Mouse (Mus musculus) liver, adult 2 months (tissue): Measurements from ENCODE around the gene Bdh1. TPM values are rescaled to one million over a fixed set of nuclear protein-coding genes. Genes with fewer than 3 reads are reported as not detected.
"Not testable (repeated sequence)": the region's sequence is repeated elsewhere in the genome, so short reads cannot be mapped to it uniquely, and the experiment has no call there.

Experiments used
- DNase-seq: peaks from one replicate; pipeline ENCODE4 v3.0.0-alpha.2; 2011; ENCODE audit warnings: low read depth, low spot score; ENCODE audit errors: extremely low read depth
- H3K27ac ChIP-seq: fragments of 200-500 bp; replicated peaks from 2 replicates; pipeline ENCODE4 v1.5.1; 2012; ENCODE audit warnings: low read depth, mild to moderate bottlenecking, control low read depth, inconsistent platforms, low read length; ENCODE audit not compliant: insufficient read depth
- H3K27me3 ChIP-seq: fragments of 200-500 bp; 2 replicates; pipeline ENCODE4 v1.6.1; 2012; ENCODE audit warnings: mild to moderate bottlenecking, moderate library complexity, low read length, inconsistent platforms; ENCODE audit not compliant: control insufficient read depth, insufficient read depth
- H3K36me3 ChIP-seq: fragments of 200-500 bp; 2 replicates; pipeline ENCODE4 v1.6.1; 2012; ENCODE audit warnings: low read length, inconsistent platforms; ENCODE audit not compliant: control insufficient read depth, insufficient read depth
- H3K4me1 ChIP-seq: fragments of 200-500 bp; 2 replicates; pipeline ENCODE4 v1.6.1; 2011; ENCODE audit warnings: low read length; ENCODE audit not compliant: control insufficient read depth, insufficient read depth
- H3K4me3 ChIP-seq: fragments of 200-500 bp; 2 replicates; pipeline ENCODE4 v1.5.1; 2011; ENCODE audit warnings: low read depth, mild to moderate bottlenecking, control low read depth, low read length, moderate library complexity; ENCODE audit not compliant: insufficient read depth
- H3K79me2 ChIP-seq: fragments of 200-500 bp; 2 replicates; pipeline ENCODE4 v1.6.1; 2012; ENCODE audit warnings: inconsistent platforms, mild to moderate bottlenecking, low read length, moderate library complexity; ENCODE audit not compliant: control insufficient read depth, insufficient read depth
- H3K9ac ChIP-seq: fragments of 200-500 bp; 2 replicates; pipeline ENCODE4 v1.6.1; 2012; ENCODE audit warnings: low read depth, mild to moderate bottlenecking, control low read depth, inconsistent platforms, low read length
- CTCF ChIP-seq: fragments of 200-500 bp; IDR thresholded peaks from 2 replicates; pipeline ENCODE4 v1.5.1; 2011; ENCODE audit warnings: low read depth, low read length, control low read depth
- POLR2A ChIP-seq: fragments of 200-500 bp; IDR thresholded peaks from 2 replicates; pipeline ENCODE4 v1.6.1; 2011; ENCODE audit warnings: low read length, control low read depth; ENCODE audit not compliant: insufficient read depth; ENCODE audit errors: extremely low read depth
- WGBS: fragments of 180-500 bp; shearing (Covaris S2); methylation state at CpG from one replicate; pipeline ENCODE4 v1.1.7; 2018; 5-methylcytosine and 5-hydroxymethylcytosine counted together
- polyA plus RNA-seq: library from polyadenylated mRNA; depleted of rRNA; stranded (reverse); fragments of >200 nt; gene quantifications from 2 replicates; pipeline ENCODE4 v1.2.3, GENCODE M21; 2012
- total RNA-seq: library from RNA; depleted of rRNA; stranded (reverse); fragments of >200 nt; gene quantifications from 2 replicates; pipeline ENCODE4 v1.2.3, GENCODE M21; 2014

Gene Bdh1
- total and polyA plus RNA-seq, 2 experiments = 185 to 314 TPM

GRCm38 (mm10) chr16:31462113-31462687, 40.1 kb downstream of the Bdh1 start:
- H3K4me1 ChIP-seq = no peaks in the 10 kb centered on the region
- H3K36me3 ChIP-seq = no peaks in the 10 kb centered on the region
- no peaks in the 10 kb centered on the region for H3K27me3 ChIP-seq
- no peak overlapping the region for H3K9ac ChIP-seq
- TF ChIP-seq POLR2A = no peak
- H3K79me2 ChIP-seq = no peaks in the 10 kb centered on the region
- 38% methylated on average over 12 of the region's 12 CpGs for WGBS
- H3K4me3 ChIP-seq = no peak overlapping the region
- no peak overlapping the region for H3K27ac ChIP-seq
- DNase-seq = no peak

GRCm38 (mm10) chr16:31464953-31465352, 42.9 kb downstream of the Bdh1 start:
- TF ChIP-seq CTCF (no peak), POLR2A (no peak)
- DNase-seq = no peak
- no peaks in the 10 kb centered on the region for H3K27me3 ChIP-seq
- H3K4me1 ChIP-seq = no peaks in the 10 kb centered on the region
- WGBS = 87% methylated on average over 5 of the region's 5 CpGs
- no peak overlapping the region for H3K9ac ChIP-seq
- no peaks in the 10 kb centered on the region for H3K36me3 ChIP-seq
- no peaks in the 10 kb centered on the region for H3K79me2 ChIP-seq
- no peak overlapping the region for H3K27ac ChIP-seq
- no peak overlapping the region for H3K4me3 ChIP-seq

GRCm38 (mm10) chr16:31465630-31466029, 43.5 kb downstream of the Bdh1 start:
- no peaks in the 10 kb centered on the region for H3K79me2 ChIP-seq
- H3K9ac ChIP-seq = no peak overlapping the region
- TF ChIP-seq POLR2A (no peak), CTCF (peak; percentile 58)
- WGBS = 2% methylated on average over 4 of the region's 4 CpGs
- H3K36me3 ChIP-seq = no peaks in the 10 kb centered on the region
- H3K4me3 ChIP-seq = no peak overlapping the region
- no peak overlapping the region for H3K27ac ChIP-seq
- no peaks in the 10 kb centered on the region for H3K4me1 ChIP-seq
- peak; percentile 66 for DNase-seq
- H3K27me3 ChIP-seq = no peaks in the 10 kb centered on the region

- TF ChIP-seq POLR2A (no peak), CTCF (no peak)
- no peaks in the 10 kb centered on the region for H3K36me3 ChIP-seq
- H3K27ac ChIP-seq = no peak overlapping the region
- no peak overlapping the region for H3K4me3 ChIP-seq
- WGBS = 88% methylated on average over 5 of the region's 5 CpGs
- no peaks in the 10 kb centered on the region for H3K4me1 ChIP-seq
- no peak overlapping the region for H3K9ac ChIP-seq
- H3K79me2 ChIP-seq = no peaks in the 10 kb centered on the region
- no peaks in the 10 kb centered on the region for H3K27me3 ChIP-seq
- no peak for DNase-seq
These were observed 44.0 kb downstream of the Bdh1 start for GRCm38 (mm10) chr16:31466106-31466505.

GRCm38 (mm10) chr16:31470819-31471218, 48.7 kb downstream of the Bdh1 start:
- not testable (repeated sequence) for H3K27ac ChIP-seq, DNase-seq, H3K79me2 ChIP-seq, H3K27me3 ChIP-seq, H3K4me3 ChIP-seq, H3K36me3 ChIP-seq, H3K4me1 ChIP-seq, H3K9ac ChIP-seq
- 93% methylated on average over 4 of the region's 4 CpGs for WGBS

- no peaks in the 10 kb centered on the region for H3K27me3 ChIP-seq
- no peak overlapping the region for H3K27ac ChIP-seq
- H3K4me3 ChIP-seq = no peak overlapping the region
- no peak overlapping the region for H3K9ac ChIP-seq
- H3K36me3 ChIP-seq = no peaks in the 10 kb centered on the region
- TF ChIP-seq CTCF = no peak
- no peak for TF ChIP-seq POLR2A
- no peaks in the 10 kb centered on the region for H3K79me2 ChIP-seq
- no peaks in the 10 kb centered on the region for H3K4me1 ChIP-seq
- 74% methylated on average over 5 of the region's 5 CpGs for WGBS
- DNase-seq = no peak
These were observed 49.9 kb downstream of the Bdh1 start for GRCm38 (mm10) chr16:31471994-31472393.
